Mouse (Mus musculus): ENCODE data around the gene Wfdc15a. TPM values are rescaled to one million over a fixed set of nuclear protein-coding genes. Genes with fewer than 3 reads are reported as not detected.

Gene Wfdc15a
- polyA plus RNA-seq, 1 experiment from 2014 or later = not detected

DNA sequence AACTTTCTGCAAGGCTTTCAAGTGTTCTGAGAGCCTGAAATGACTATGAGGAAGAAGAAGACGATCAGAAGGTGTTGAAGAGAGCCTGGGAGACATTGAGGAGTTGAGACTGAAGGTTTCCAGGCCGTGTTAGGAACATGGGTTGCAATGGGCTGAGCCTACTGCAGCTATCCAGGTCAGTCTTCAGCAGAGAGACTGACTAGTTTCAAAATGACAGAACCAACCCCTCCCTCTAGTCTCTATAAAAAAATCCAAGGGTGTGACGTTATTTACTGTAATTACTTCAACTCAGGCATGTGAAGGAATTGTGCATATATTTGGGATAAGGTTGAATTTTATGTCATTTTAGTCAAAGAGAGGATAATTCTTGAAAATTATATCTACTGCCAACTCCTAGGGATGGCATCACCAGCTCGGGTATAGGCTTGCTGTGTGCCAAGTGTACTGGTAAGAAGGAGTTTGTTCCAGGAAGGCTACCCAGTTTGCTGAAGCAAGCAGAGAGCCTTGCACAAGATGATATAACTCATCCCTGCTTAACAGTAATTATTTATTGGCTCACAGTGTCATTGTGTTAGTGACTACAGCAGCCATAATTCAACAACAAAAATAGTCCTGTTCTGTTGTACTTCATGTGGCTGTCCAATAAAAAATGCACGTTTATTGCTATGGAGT lies 4.8 kb downstream of the Wfdc15a start:
- H3K27ac ChIP-seq = no peak overlapping the region
- peaks cover 9% of the 10 kb centered on the region for H3K27me3 ChIP-seq (ENCODE audit: insufficient read depth, poor library complexity, severe bottlenecking)
- no peaks in the 10 kb centered on the region for H3K36me3 ChIP-seq
- DNase-seq (ENCODE audit: low spot score) = no peak
- H3K9me3 ChIP-seq = no peaks in the 10 kb centered on the region
- H3K4me1 ChIP-seq (replicated peaks) = no peaks in the 10 kb centered on the region
- WGBS = 84% methylated on average over 5 of the region's 5 CpGs
- H3K4me3 ChIP-seq = no peak overlapping the region

- Histone ChIP-seq H3K4me3 (no peak overlapping the region), H3K27me3 (ENCODE audit: insufficient read depth, poor library complexity, severe bottlenecking) (peaks cover 9% of the 10 kb centered on the region), H3K9me3 (no peaks in the 10 kb centered on the region), H3K36me3 (no peaks in the 10 kb centered on the region), H3K27ac (no peak overlapping the region), H3K4me1 (replicated peaks) (no peaks in the 10 kb centered on the region)
- no peak for DNase-seq (ENCODE audit: low spot score)
These were observed 7.7 kb downstream of the Wfdc15a start for GRCm38 (mm10) chr2:164192279-164192678.

DNA sequence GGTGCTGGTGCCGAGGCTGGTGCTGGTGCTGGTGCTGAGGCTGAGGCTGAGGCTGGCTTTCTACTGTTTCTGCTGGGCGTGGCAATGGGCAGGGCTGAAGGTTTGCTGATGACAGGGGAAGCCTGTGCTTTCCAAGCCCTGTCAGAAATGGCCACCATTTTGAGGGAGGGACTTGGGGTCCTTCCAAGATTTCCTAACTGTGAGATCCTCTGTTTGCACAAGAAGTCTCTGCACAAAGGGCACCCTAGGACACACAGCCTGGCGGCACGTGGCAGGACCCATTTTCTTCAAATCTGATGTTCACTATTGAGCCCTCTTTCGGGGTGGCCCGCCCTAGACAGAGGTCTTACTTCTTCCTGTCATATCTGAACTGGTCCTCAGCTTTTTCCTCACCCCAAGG lies 9.4 kb downstream of the Wfdc15a start, which contains the start of gene Wfdc12:
Wfdc12 (minus strand) TSS at position 33 of the 400 bp plus-strand sequence.
- Histone ChIP-seq H3K4me3 (no peak within 1 kb of the TSS), H3K36me3 (no peaks in the 10 kb centered on the region), H3K4me1 (replicated peaks) (no peaks in the 10 kb centered on the region), H3K9me3 (no peaks in the 10 kb centered on the region), H3K27ac (no peak within 1 kb of the TSS), H3K27me3 (ENCODE audit: insufficient read depth, poor library complexity, severe bottlenecking) (peaks cover 9% of the 10 kb centered on the region)
- no peak for DNase-seq (ENCODE audit: low spot score)
- 86% methylated on average over 6 of the region's 6 CpGs for WGBS

- 29% methylated on average over 5 of the region's 5 CpGs for WGBS
- H3K4me1 ChIP-seq (replicated peaks) = 0 out of 2 replicates have a peak, but pooled peaks cover 6% of the 10 kb centered on the region
- H3K36me3 ChIP-seq = no peaks in the 10 kb centered on the region
- DNase-seq (ENCODE audit: low spot score) = peak; percentile 10
- peaks cover 9% of the 10 kb centered on the region for H3K27me3 ChIP-seq (ENCODE audit: insufficient read depth, poor library complexity, severe bottlenecking)
- H3K4me3 ChIP-seq = no peak overlapping the region
- no peaks in the 10 kb centered on the region for H3K9me3 ChIP-seq
- H3K27ac ChIP-seq = no peak overlapping the region
These were observed 11.2 kb downstream of the Wfdc15a start for GRCm38 (mm10) chr2:164188722-164189121.

DNA sequence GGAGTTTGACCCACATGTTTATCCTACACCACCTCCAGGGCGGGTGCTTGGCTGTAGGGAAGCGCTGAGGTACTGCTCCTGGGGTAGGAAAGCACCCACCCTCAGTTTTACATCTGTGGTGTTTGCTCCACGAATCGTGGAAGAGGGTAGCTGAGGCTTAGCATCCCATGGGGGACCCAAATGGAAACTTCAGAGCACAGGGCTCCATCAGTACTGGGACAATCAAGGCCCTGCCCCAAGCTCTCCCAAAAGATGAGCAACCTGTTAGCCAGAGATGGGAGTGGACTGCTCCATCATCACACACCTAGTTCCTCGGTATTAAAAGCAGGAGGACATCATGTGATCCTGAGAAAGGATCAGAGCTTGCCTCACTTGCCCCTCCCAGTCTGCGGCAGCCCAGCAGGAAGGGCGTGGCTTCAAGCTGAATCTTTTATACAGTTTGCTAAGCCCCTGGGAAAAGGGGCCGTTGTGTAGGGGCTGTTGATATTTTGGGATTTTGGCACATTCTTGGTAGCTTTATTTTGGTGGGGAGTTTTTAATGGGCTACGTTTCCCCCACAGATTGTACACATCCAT lies 15.7 kb downstream of the Wfdc15a start:
- H3K4me1 ChIP-seq (replicated peaks) = 0 out of 2 replicates have a peak, but pooled peaks cover 6% of the 10 kb centered on the region
- no peak overlapping the region for H3K27ac ChIP-seq
- no peak overlapping the region for H3K4me3 ChIP-seq
- no peaks in the 10 kb centered on the region for H3K36me3 ChIP-seq
- no peak for DNase-seq (ENCODE audit: low spot score)
- 46% methylated on average over 9 of the region's 9 CpGs for WGBS
- no peaks in the 10 kb centered on the region for H3K9me3 ChIP-seq
- H3K27me3 ChIP-seq (ENCODE audit: insufficient read depth, poor library complexity, severe bottlenecking) = no peaks in the 10 kb centered on the region

DNA sequence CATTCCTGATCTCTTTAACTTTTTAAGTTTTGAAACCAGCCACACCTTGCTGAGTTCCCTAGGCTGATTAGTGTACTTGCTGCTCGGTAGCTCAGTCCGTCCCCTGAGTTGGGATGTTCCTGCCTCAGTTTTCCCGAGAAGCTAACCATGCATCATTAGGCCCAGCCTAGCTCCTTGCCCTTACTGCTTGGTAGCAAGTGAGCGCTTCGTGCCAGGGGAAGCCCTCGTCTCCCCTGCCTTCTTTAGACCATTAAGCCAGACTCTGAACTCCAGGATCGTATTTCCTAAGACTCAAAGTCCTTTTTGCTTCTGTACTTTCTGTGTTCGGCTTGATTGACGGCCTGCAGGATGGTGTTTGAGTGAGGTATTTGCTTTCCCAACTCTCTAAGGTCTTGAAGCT lies 16.6 kb downstream of the Wfdc15a start:
- Histone ChIP-seq H3K36me3 (no peaks in the 10 kb centered on the region), H3K4me1 (replicated peaks) (0 out of 2 replicates have a peak, but pooled peaks cover 6% of the 10 kb centered on the region), H3K27ac (no peak overlapping the region), H3K27me3 (ENCODE audit: insufficient read depth, poor library complexity, severe bottlenecking) (no peaks in the 10 kb centered on the region), H3K4me3 (no peak overlapping the region), H3K9me3 (no peaks in the 10 kb centered on the region)
- no peak for DNase-seq (ENCODE audit: low spot score)
- WGBS = 74% methylated on average over 9 of the region's 9 CpGs

- Histone ChIP-seq H3K4me1 (replicated peaks) (0 out of 2 replicates have a peak, but pooled peaks cover 6% of the 10 kb centered on the region), H3K36me3 (no peaks in the 10 kb centered on the region), H3K27ac (no peak within 1 kb of the TSS), H3K27me3 (ENCODE audit: insufficient read depth, poor library complexity, severe bottlenecking) (no peaks in the 10 kb centered on the region), H3K9me3 (no peaks in the 10 kb centered on the region), H3K4me3 (no peak within 1 kb of the TSS)
- DNase-seq (ENCODE audit: low spot score) = no peak
- WGBS = 81% methylated on average over 7 of the region's 7 CpGs
These were observed 17.2 kb downstream of the Wfdc15a start, which contains the start of gene Wfdc5 for GRCm38 (mm10) chr2:164182692-164183255. TSS of gene Wfdc5 (minus strand) at chr2:164182742.

- Histone ChIP-seq H3K4me3 (no peak overlapping the region), H3K27ac (no peak overlapping the region), H3K9me3 (no peaks in the 10 kb centered on the region), H3K4me1 (replicated peaks) (0 out of 2 replicates have a peak, but pooled peaks cover 6% of the 10 kb centered on the region), H3K36me3 (no peaks in the 10 kb centered on the region), H3K27me3 (ENCODE audit: insufficient read depth, poor library complexity, severe bottlenecking) (0 out of 2 replicates have a peak, but pooled peaks cover 4% of the 10 kb centered on the region)
- no peak for DNase-seq (ENCODE audit: low spot score)
- WGBS = 93% methylated on average over 4 of the region's 4 CpGs
These were observed 19.2 kb downstream of the Wfdc15a start for GRCm38 (mm10) chr2:164180770-164181169.

GRCm38 (mm10) chr2:164180124-164180523 lies 19.8 kb downstream of the Wfdc15a start:
- DNase-seq (ENCODE audit: low spot score) = no peak
- H3K4me3 ChIP-seq = no peak overlapping the region
- WGBS = 46% methylated on average over 3 of the region's 3 CpGs
- H3K27me3 ChIP-seq (ENCODE audit: insufficient read depth, poor library complexity, severe bottlenecking) = 0 out of 2 replicates have a peak, but pooled peaks cover 4% of the 10 kb centered on the region
- H3K36me3 ChIP-seq = no peaks in the 10 kb centered on the region
- H3K27ac ChIP-seq = no peak overlapping the region
- H3K9me3 ChIP-seq = no peaks in the 10 kb centered on the region
- H3K4me1 ChIP-seq (replicated peaks) = 0 out of 2 replicates have a peak, but pooled peaks cover 6% of the 10 kb centered on the region

- 85% methylated on average over 5 of the region's 5 CpGs for WGBS
- Histone ChIP-seq H3K27ac (no peak overlapping the region), H3K27me3 (ENCODE audit: insufficient read depth, poor library complexity, severe bottlenecking) (peaks cover 26% of the 10 kb centered on the region), H3K36me3 (no peaks in the 10 kb centered on the region), H3K9me3 (no peaks in the 10 kb centered on the region), H3K4me3 (no peak overlapping the region), H3K4me1 (replicated peaks) (no peaks in the 10 kb centered on the region)
- DNase-seq (ENCODE audit: low spot score) = no peak
These were observed 22.1 kb downstream of the Wfdc15a start for GRCm38 (mm10) chr2:164177831-164178230.

DNA sequence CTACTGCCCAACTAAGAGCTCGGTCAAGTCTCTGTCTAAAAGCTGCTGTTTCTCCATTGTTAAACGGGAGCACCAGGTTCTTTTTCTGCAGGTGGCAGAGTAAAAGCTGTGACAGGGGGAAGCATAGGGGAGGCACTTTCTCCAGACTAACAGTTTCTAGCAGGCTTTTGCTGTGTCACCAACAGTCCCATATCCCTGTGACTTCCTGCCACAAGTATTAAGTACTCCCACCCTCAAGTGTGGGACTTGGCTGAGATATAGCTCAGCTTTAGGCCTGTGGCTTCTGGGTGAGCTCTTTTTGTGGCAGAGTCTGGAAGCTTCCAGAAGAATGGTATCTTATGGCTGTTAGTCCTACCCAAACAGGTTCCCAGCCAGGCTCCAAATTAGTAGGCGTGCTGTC lies 24.1 kb downstream of the Wfdc15a start:
- Histone ChIP-seq H3K4me3 (no peak overlapping the region), H3K4me1 (replicated peaks) (peaks cover 8% of the 10 kb centered on the region), H3K27ac (no peak overlapping the region), H3K36me3 (no peaks in the 10 kb centered on the region), H3K27me3 (ENCODE audit: insufficient read depth, poor library complexity, severe bottlenecking) (peaks cover 46% of the 10 kb centered on the region), H3K9me3 (no peaks in the 10 kb centered on the region)
- WGBS = 86% methylated on average over 3 of the region's 3 CpGs
- no peak for DNase-seq (ENCODE audit: low spot score)

DNA sequence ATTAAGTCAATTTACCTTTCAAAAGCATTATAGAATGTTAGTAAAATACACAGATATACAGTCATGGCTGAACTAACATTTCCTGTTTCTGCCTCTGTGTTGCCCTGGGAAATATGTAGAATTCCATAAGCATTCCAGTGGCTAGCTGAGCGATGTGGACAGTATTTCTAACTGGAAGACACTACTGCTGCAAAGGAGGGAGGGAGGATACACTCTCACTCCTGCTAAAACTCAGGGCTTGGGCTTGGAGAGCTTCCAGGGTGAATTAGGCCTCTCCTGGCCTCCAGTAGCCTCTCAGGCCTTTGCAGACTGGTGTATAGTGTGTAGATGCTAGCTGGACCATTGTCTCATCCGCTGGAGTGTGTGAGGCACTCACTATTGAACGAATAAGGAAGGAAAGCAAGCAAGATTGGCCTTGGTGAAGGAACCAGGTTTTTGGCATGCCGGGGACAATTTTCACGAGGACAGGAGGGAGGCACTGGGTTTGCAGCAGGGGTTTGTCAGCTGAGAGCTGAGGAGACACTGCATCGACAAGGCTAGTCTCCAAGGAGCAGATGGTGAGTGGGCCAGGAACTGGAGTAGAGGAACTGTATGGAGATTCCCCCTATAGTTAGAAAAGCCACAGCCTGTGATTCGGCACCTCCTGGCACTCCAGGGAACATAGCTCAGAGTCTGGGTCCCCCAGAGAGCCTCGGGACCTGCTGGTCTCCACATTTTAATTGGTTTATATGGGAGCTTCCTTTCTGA lies 25.1 kb downstream of the Wfdc15a start:
- DNase-seq (ENCODE audit: low spot score) = no peak
- Histone ChIP-seq H3K9me3 (no peaks in the 10 kb centered on the region), H3K27ac (no peak overlapping the region), H3K4me3 (no peak overlapping the region), H3K4me1 (replicated peaks) (peaks cover 19% of the 10 kb centered on the region), H3K27me3 (ENCODE audit: insufficient read depth, poor library complexity, severe bottlenecking) (peaks cover 56% of the 10 kb centered on the region), H3K36me3 (no peaks in the 10 kb centered on the region)
- 79% methylated on average over 8 of the region's 8 CpGs for WGBS

All from hindbrain, embryonic 10.5 days (tissue).